Mouse (Mus musculus): Measurements from ENCODE around the gene Mki67. TPM values are rescaled to one million over a fixed set of nuclear protein-coding genes. Genes with fewer than 3 reads are reported as not detected.

Gene Mki67
- polyA plus RNA-seq, 1 experiment from 2014 or later: 12.5 TPM

DNA sequence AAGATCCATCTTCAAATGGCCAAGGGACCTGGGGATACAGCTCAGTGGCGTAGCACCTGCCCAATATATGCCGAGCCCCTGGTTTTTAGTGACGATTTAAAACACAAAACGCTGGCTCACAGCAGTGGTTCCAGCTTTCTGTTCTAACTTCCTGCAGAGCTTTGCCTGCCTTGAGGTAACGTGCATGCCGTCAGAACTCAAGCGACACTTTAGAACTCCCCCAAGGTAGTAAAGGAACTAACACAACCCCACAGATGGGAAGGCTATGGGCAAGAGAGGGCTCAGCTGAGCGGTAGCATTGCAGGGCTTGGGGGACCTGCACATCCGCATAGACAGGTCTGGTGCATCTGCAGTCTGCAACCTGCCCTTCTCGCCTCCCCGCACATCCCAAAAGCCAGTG is 63.4 kb downstream of the Mki67 start:
- Histone ChIP-seq H3K4me1 (ENCODE audit: control insufficient read depth, insufficient read depth, low read length) (no peaks in the 10 kb centered on the region), H3K9me3 (ENCODE audit: control insufficient read depth, low read length) (no peaks in the 10 kb centered on the region), H3K4me3 (replicated peaks; ENCODE audit: low read depth, low read length) (no peak overlapping the region), H3K36me3 (ENCODE audit: control insufficient read depth, insufficient read depth, low read length) (no peaks in the 10 kb centered on the region), H3K27ac (replicated peaks; ENCODE audit: low read depth, low read length) (no peak overlapping the region), H3K9ac (replicated peaks; ENCODE audit: low read length) (no peak overlapping the region), H3K27me3 (ENCODE audit: control insufficient read depth, insufficient read depth, low read length) (no peaks in the 10 kb centered on the region), H3K4me2 (ENCODE audit: low read length) (no peak overlapping the region)
- 68% methylated on average over 11 of the region's 11 CpGs for WGBS
- DNase-seq (no peak), ATAC-seq (ENCODE audit: low FRiP score, low TSS enrichment) (no peak)

DNA sequence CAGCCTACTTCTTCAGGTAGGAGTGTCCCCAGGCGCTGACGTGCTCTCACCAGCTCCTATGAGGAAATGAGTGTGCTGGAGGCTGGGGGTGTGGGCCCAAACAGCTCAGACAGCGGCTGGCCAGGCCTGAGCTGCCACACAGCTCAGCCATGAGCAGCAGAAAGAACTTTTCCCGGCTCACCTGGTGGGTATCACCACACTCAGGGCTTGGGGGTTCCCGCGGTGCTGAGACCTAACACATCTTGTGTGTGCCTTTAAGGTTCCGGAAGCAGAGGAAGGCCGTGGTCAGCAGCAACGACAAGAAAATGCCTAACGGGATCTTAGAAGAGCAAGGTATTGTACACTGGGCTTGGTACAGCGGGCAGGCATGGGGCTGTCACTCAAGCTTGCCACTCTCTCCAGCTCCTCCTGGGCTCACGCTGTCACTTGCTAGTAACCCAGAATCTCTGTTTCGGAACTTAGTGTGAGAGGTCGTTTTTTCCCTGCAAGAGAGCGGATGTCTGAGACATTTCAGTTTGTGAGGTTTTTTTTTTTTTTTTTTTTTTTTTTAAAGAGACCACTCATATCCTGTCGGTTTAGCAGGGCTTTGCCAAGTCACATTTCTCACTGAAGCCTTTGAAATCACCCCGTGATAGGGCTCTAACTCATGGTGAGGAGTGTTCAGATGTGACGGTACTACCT is 64.2 kb downstream of the Mki67 start:
- no peak overlapping the region for H3K4me2 ChIP-seq (ENCODE audit: low read length)
- H3K9ac ChIP-seq (replicated peaks; ENCODE audit: low read length): no peak overlapping the region
- no peaks in the 10 kb centered on the region for H3K9me3 ChIP-seq (ENCODE audit: control insufficient read depth, low read length)
- H3K27ac ChIP-seq (replicated peaks; ENCODE audit: low read depth, low read length): no peak overlapping the region
- no peak for ATAC-seq (ENCODE audit: low FRiP score, low TSS enrichment)
- no peak for DNase-seq
- H3K36me3 ChIP-seq (ENCODE audit: control insufficient read depth, insufficient read depth, low read length): no peaks in the 10 kb centered on the region
- H3K27me3 ChIP-seq (ENCODE audit: control insufficient read depth, insufficient read depth, low read length): no peaks in the 10 kb centered on the region
- no peak overlapping the region for H3K4me3 ChIP-seq (replicated peaks; ENCODE audit: low read depth, low read length)
- H3K4me1 ChIP-seq (ENCODE audit: control insufficient read depth, insufficient read depth, low read length): no peaks in the 10 kb centered on the region
- 69% methylated on average over 18 of the region's 18 CpGs for WGBS

DNA sequence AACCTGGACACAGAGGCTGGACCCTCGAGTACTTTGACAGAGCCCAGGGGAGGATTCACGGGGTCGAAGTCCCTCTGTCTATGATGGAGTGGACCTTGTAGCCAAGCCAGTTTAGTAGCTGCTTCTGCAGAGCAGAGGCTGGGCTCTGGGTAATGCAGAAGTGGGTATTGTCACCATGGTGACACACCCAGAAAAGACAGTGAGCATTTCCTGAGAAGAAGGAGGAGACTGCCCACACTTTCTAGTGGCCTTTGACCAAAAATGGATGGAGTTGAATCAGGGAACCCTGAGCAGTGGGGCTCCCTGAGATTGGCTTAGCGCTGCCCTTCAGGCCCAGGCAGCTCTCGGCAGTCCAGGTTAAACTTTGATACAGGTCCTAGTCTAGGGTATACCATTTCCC is 66.1 kb downstream of the Mki67 start:
- H3K27ac ChIP-seq (replicated peaks; ENCODE audit: low read depth, low read length): no peak overlapping the region
- no peak for DNase-seq
- H3K9ac ChIP-seq (replicated peaks; ENCODE audit: low read length): no peak overlapping the region
- H3K36me3 ChIP-seq (ENCODE audit: control insufficient read depth, insufficient read depth, low read length): no peaks in the 10 kb centered on the region
- H3K4me1 ChIP-seq (ENCODE audit: control insufficient read depth, insufficient read depth, low read length): no peaks in the 10 kb centered on the region
- no peak overlapping the region for H3K4me3 ChIP-seq (replicated peaks; ENCODE audit: low read depth, low read length)
- no peaks in the 10 kb centered on the region for H3K9me3 ChIP-seq (ENCODE audit: control insufficient read depth, low read length)
- H3K27me3 ChIP-seq (ENCODE audit: control insufficient read depth, insufficient read depth, low read length): no peaks in the 10 kb centered on the region
- no peak for ATAC-seq (ENCODE audit: low FRiP score, low TSS enrichment)
- no peak overlapping the region for H3K4me2 ChIP-seq (ENCODE audit: low read length)
- WGBS: 90% methylated on average over 5 of the region's 5 CpGs

DNA sequence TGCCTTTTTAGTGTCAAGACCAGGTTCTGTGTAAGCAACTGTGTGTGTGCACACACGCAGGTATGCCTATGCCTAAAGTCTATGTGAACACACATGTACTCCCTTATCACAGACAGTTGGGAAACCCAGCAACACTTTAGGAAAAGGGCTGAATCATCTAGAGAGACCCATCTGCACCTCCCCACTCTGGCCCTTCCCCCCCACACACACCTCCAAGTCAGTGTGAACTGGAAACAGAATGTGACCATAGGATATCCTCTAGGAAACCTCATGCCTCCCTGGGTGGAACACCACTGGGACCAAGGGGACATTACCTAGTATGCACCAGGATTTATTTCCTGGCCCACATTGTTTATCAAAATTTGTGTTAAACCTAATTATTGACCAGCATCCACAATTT is 66.9 kb downstream of the Mki67 start:
- DNase-seq (no peak), ATAC-seq (ENCODE audit: low FRiP score, low TSS enrichment) (no peak)
- Histone ChIP-seq H3K4me1 (ENCODE audit: control insufficient read depth, insufficient read depth, low read length) (no peaks in the 10 kb centered on the region), H3K4me3 (replicated peaks; ENCODE audit: low read depth, low read length) (no peak overlapping the region), H3K9ac (replicated peaks; ENCODE audit: low read length) (no peak overlapping the region), H3K27ac (replicated peaks; ENCODE audit: low read depth, low read length) (no peak overlapping the region), H3K27me3 (ENCODE audit: control insufficient read depth, insufficient read depth, low read length) (no peaks in the 10 kb centered on the region), H3K4me2 (ENCODE audit: low read length) (no peak overlapping the region), H3K36me3 (ENCODE audit: control insufficient read depth, insufficient read depth, low read length) (no peaks in the 10 kb centered on the region), H3K9me3 (ENCODE audit: control insufficient read depth, low read length) (no peaks in the 10 kb centered on the region)
- WGBS: 80% methylated on average over 1 of the region's 1 CpGs

DNA sequence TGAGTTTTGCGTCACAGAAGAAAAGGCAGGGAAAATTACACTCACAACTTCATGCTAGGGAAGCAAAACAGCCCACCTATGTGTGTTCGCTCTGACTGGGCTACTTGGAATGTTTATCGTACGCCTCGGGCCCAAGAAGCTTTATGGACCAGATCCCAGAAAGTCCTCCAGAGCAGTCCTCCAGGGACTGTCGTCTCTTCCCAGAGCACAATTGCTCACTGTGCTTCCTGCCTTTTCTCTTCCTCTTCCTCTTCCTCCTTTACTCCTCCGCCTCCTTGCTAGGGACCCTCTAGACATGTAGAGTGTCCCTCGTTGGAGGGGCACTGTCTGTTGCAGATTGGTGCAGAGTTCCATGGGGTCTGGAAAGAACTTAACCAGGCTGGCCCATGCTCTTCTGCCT is 67.3 kb downstream of the Mki67 start:
- WGBS: 93% methylated on average over 8 of the region's 8 CpGs
- no peak overlapping the region for H3K4me2 ChIP-seq (ENCODE audit: low read length)
- H3K27me3 ChIP-seq (ENCODE audit: control insufficient read depth, insufficient read depth, low read length): no peaks in the 10 kb centered on the region
- ATAC-seq (ENCODE audit: low FRiP score, low TSS enrichment) (no peak), DNase-seq (no peak)
- H3K4me3 ChIP-seq (replicated peaks; ENCODE audit: low read depth, low read length): no peak overlapping the region
- no peaks in the 10 kb centered on the region for H3K4me1 ChIP-seq (ENCODE audit: control insufficient read depth, insufficient read depth, low read length)
- H3K36me3 ChIP-seq (ENCODE audit: control insufficient read depth, insufficient read depth, low read length): no peaks in the 10 kb centered on the region
- no peak overlapping the region for H3K9ac ChIP-seq (replicated peaks; ENCODE audit: low read length)
- H3K27ac ChIP-seq (replicated peaks; ENCODE audit: low read depth, low read length): no peak overlapping the region
- H3K9me3 ChIP-seq (ENCODE audit: control insufficient read depth, low read length): no peaks in the 10 kb centered on the region

DNA sequence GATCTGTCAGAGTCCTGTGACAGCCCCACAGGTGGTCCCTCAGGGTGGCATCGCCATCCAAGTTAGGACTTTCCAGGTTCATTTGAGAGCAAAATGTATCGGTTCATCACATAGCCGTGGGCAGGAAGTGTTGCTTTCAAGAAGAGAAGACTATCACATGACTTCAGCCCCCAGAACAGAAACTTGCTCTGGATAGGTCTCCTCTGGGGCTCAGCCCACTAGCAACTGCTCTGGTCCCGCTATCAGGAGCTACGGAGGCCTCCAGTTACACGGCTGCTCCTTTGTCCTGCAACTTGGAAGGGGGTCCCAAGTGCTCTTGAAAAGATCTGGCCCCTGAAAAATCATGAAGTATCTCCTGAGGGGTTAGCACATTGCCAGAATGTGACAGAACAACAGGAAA is 69.2 kb downstream of the Mki67 start:
- 0 out of 2 replicates have a peak, but pooled peaks cover 2% of the 10 kb centered on the region for H3K4me1 ChIP-seq (ENCODE audit: control insufficient read depth, insufficient read depth, low read length)
- no peak for ATAC-seq (ENCODE audit: low FRiP score, low TSS enrichment)
- no peaks in the 10 kb centered on the region for H3K36me3 ChIP-seq (ENCODE audit: control insufficient read depth, insufficient read depth, low read length)
- H3K4me3 ChIP-seq (replicated peaks; ENCODE audit: low read depth, low read length): no peak overlapping the region
- WGBS: 87% methylated on average over 6 of the region's 6 CpGs
- H3K9ac ChIP-seq (replicated peaks; ENCODE audit: low read length): no peak overlapping the region
- H3K27ac ChIP-seq (replicated peaks; ENCODE audit: low read depth, low read length): no peak overlapping the region
- H3K27me3 ChIP-seq (ENCODE audit: control insufficient read depth, insufficient read depth, low read length): no peaks in the 10 kb centered on the region
- H3K4me2 ChIP-seq (ENCODE audit: low read length): no peak overlapping the region
- H3K9me3 ChIP-seq (ENCODE audit: control insufficient read depth, low read length): no peaks in the 10 kb centered on the region
- DNase-seq: no peak

DNA sequence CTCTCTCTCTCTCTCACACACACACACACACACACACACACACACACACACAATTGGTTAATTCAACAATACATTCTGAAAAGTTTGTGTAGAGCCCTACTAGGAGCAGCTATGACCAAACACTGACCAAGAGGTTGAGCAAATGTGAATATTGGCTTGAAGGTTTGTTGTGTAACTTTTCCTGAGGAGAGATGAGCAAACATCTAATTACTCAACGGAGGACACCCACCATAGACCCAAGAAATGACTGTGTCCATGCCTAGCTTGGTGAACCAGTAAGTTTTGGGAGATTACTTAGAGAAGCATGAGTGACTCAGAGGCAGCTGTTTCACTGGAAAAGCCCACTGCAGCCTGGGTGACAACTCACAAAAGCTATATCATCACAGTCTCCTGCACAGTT is 71.7 kb downstream of the Mki67 start:
- Histone ChIP-seq H3K4me3 (replicated peaks; ENCODE audit: low read depth, low read length) (no peak overlapping the region), H3K9me3 (ENCODE audit: control insufficient read depth, low read length) (no peaks in the 10 kb centered on the region), H3K4me1 (ENCODE audit: control insufficient read depth, insufficient read depth, low read length) (peaks cover 4% of the 10 kb centered on the region; the same call in 1 of the 2 replicates), H3K27me3 (ENCODE audit: control insufficient read depth, insufficient read depth, low read length) (no peaks in the 10 kb centered on the region), H3K9ac (replicated peaks; ENCODE audit: low read length) (no peak overlapping the region), H3K27ac (replicated peaks; ENCODE audit: low read depth, low read length) (no peak overlapping the region), H3K4me2 (ENCODE audit: low read length) (no peak overlapping the region), H3K36me3 (ENCODE audit: control insufficient read depth, insufficient read depth, low read length) (no peaks in the 10 kb centered on the region)
- DNase-seq (no peak), ATAC-seq (ENCODE audit: low FRiP score, low TSS enrichment) (no peak)
- 77% methylated on average over 1 of the region's 1 CpGs for WGBS

DNA sequence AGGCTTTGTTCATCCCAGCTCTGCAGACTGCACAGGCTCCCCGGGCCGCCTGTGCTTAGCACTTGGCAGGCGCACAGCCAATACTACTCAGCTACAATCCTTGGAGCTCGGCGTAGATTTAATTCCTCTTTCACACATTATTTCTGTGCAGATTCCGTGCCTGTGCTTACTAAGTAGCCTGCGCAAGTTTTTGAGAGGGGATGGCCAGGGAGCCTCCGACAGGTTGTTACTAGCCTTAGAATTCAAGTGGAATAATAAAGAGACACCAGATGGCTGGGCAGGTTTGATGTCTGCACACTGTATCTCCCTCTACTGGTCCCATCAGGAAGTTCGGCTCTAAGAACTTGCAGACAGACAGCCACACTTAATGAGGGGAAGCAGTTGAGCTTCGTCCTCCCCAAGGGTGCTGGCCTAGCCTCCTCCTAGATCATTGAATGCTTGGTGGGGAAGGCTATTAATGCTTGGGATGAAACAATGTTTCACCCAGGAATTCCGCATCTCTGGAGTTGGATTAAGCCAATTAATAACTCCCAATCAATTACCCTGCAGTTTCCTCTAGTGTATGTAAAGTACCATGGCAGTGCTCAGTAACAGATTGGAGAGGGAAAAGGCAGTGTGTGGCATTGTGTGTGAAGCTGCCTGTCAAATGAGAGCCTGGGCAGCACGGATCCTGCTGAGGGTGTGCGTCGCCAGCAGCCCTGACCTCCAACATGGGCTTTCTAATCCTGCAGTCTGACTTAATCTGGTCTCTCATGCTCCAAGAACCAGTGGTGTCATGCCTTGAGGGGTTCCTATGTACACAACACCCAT is 74.3 kb downstream of the Mki67 start:
- no peaks in the 10 kb centered on the region for H3K36me3 ChIP-seq (ENCODE audit: control insufficient read depth, insufficient read depth, low read length)
- peak; percentile 85 for DNase-seq
- WGBS: 52% methylated on average over 14 of the region's 14 CpGs
- no peaks in the 10 kb centered on the region for H3K27me3 ChIP-seq (ENCODE audit: control insufficient read depth, insufficient read depth, low read length)
- no peaks in the 10 kb centered on the region for H3K9me3 ChIP-seq (ENCODE audit: control insufficient read depth, low read length)
- no peak overlapping the region for H3K4me2 ChIP-seq (ENCODE audit: low read length)
- no peak overlapping the region for H3K4me3 ChIP-seq (replicated peaks; ENCODE audit: low read depth, low read length)
- ATAC-seq (ENCODE audit: low FRiP score, low TSS enrichment): peak; percentile 37; the same call in 1 of the 2 replicates
- H3K27ac ChIP-seq (replicated peaks; ENCODE audit: low read depth, low read length): no peak overlapping the region
- H3K9ac ChIP-seq (replicated peaks; ENCODE audit: low read length): no peak overlapping the region
- peaks cover 4% of the 10 kb centered on the region; the same call in 1 of the 2 replicates for H3K4me1 ChIP-seq (ENCODE audit: control insufficient read depth, insufficient read depth, low read length)

All from midbrain, embryonic 14.5 days (tissue).